Mouse (Mus musculus): ENCODE results near the gene Eci3.
"Not testable (repeated sequence)": the region's sequence is repeated elsewhere in the genome, so short reads cannot be mapped to it uniquely, and the experiment has no call there.

- not testable (repeated sequence) for TF ChIP-seq POLR2A (IDR thresholded peaks at IDR 0.05; ENCODE audit: extremely low read depth, insufficient read depth, low read length); CTCF (IDR thresholded peaks at IDR 0.05; ENCODE audit: low read depth, low read length)
These were observed 2.0 kb upstream of the Eci3 start for GRCm38 (mm10) chr13:34965647-34966046.
